Mouse (Mus musculus): ENCODE measurements around the gene Gm28048.

DNA sequence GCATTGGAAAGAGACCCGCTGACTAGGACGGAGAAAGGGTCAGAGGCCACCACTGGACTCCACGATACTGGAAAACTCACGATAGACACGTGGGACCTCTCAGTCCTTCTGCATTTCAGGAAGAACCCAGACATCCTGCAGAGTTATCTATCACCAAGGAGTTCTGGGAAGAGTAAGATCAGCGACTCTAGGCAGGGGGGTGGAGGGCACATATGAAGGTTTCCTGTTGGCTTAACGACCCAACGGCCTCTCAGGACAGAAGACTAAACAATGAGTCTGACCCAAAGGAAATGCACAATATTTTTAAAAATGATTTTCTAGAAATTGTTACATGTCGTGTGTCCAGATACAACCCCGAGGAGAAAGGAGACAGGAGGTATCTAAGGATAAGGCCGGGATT is 150.0 kb downstream of the Gm28048 start:
- TF ChIP-seq CTCF (IDR thresholded peaks at IDR 0.05; ENCODE audit: low read depth) (no peak), EP300 (IDR thresholded peaks at IDR 0.05; ENCODE audit: low read depth) (no peak)
